Comparison of ENCODE assay signal across 7 mouse cellular contexts in genomic region chr6:114343740-114344139, GRCm38 (mm10). TPM values are rescaled to one million over a fixed set of nuclear protein-coding genes. Genes with fewer than 3 reads are reported as not detected.
DNase-seq lines count a peak whose midpoint lies in the region; ATAC-seq and TF ChIP-seq lines count a peak whose summit lies in the region.

No protein-coding gene starts in this region.

- peak; percentile 13 for DNase-seq in lung, adult 2 months
- no peak for DNase-seq in lung, adult 18-20 months
- peak; percentile 14 to 42 for DNase-seq in adrenal gland, postnatal 36 days
- DNase-seq in embryonic facial prominence, embryonic 10.5 days (ENCODE audit: low spot score) = peak; percentile 45
- peak; percentile 56 to 76 for DNase-seq in layer of hippocampus, adult 2 months (ENCODE audit: low spot score in 2 of 2)
- peak; percentile 86 for DNase-seq in midbrain, embryonic 14.5 days
- peak; percentile 49 for DNase-seq in thymus, postnatal 4 days

- H3K36me3 ChIP-seq in embryonic facial prominence, embryonic 10.5 days (replicated peaks) = no peaks in the 10 kb centered on the region
- no peaks in the 10 kb centered on the region for H3K36me3 ChIP-seq in midbrain, embryonic 14.5 days (ENCODE audit: control insufficient read depth, insufficient read depth, low read length)

- no peak overlapping the region for H3K27ac ChIP-seq in embryonic facial prominence, embryonic 10.5 days (replicated peaks)
- H3K27ac ChIP-seq in layer of hippocampus, adult 2 months = no peak overlapping the region
- no peak overlapping the region for H3K27ac ChIP-seq in midbrain, embryonic 14.5 days (replicated peaks; ENCODE audit: low read depth, low read length)

- WGBS in lung, adult 2 months = 17% methylated on average over 3 of the region's 3 CpGs
- WGBS in embryonic facial prominence, embryonic 10.5 days = 18% methylated on average over 3 of the region's 3 CpGs
- WGBS in midbrain, embryonic 14.5 days = 14% methylated on average over 3 of the region's 3 CpGs

- TF ChIP-seq POLR2A in lung, adult 2 months (IDR thresholded peaks at IDR 0.05; ENCODE audit: borderline replicate concordance, extremely low read depth, low read depth, low read length) = no peak

- H3K9ac ChIP-seq in midbrain, embryonic 14.5 days (replicated peaks; ENCODE audit: low read length) = no peak overlapping the region

- H3K9me3 ChIP-seq in embryonic facial prominence, embryonic 10.5 days = no peaks in the 10 kb centered on the region
- no peaks in the 10 kb centered on the region for H3K9me3 ChIP-seq in midbrain, embryonic 14.5 days (ENCODE audit: control insufficient read depth, low read length)

- TF ChIP-seq CTCF in lung, adult 2 months (IDR thresholded peaks at IDR 0.05; ENCODE audit: insufficient read depth, low read length) = peak; percentile 50; the same call in 1 of the 2 replicates
- TF ChIP-seq CTCF in layer of hippocampus, adult 2 months (conservative IDR thresholded peaks at IDR 0.05) = peak; percentile 94

- H3K4me2 ChIP-seq in midbrain, embryonic 14.5 days (ENCODE audit: low read length) = no peak overlapping the region

- H3K4me1 ChIP-seq in lung, adult 2 months (ENCODE audit: control insufficient read depth, insufficient read depth, low read length) = no peaks in the 10 kb centered on the region
- H3K4me1 ChIP-seq in embryonic facial prominence, embryonic 10.5 days = peaks cover 12% of the 10 kb centered on the region
- H3K4me1 ChIP-seq in midbrain, embryonic 14.5 days (ENCODE audit: control insufficient read depth, insufficient read depth, low read length) = peaks cover 7% of the 10 kb centered on the region; the same call in 1 of the 2 replicates

- no peak; the same call in 1 of the 2 replicates for ATAC-seq in midbrain, embryonic 14.5 days (ENCODE audit: low FRiP score, low TSS enrichment)

- H3K27me3 ChIP-seq in embryonic facial prominence, embryonic 10.5 days (replicated peaks; ENCODE audit: low read depth, poor library complexity, severe bottlenecking) = peaks cover 27% of the 10 kb centered on the region; the same call in 1 of the 2 replicates
- H3K27me3 ChIP-seq in midbrain, embryonic 14.5 days (ENCODE audit: control insufficient read depth, insufficient read depth, low read length) = peaks cover 15% of the 10 kb centered on the region; the same call in 1 of the 2 replicates

- no peak overlapping the region for H3K4me3 ChIP-seq in lung, adult 2 months (replicated peaks; ENCODE audit: extremely low read depth, low read depth, low read length)
- H3K4me3 ChIP-seq in embryonic facial prominence, embryonic 10.5 days = no peak overlapping the region
- H3K4me3 ChIP-seq in layer of hippocampus, adult 2 months = no peak overlapping the region
- no peak overlapping the region for H3K4me3 ChIP-seq in midbrain, embryonic 14.5 days (replicated peaks; ENCODE audit: low read depth, low read length)

RNA-seq across cellular contexts. Expression of gene Hrh1, which starts 54.0 kb away (rescaled TPM):
- 0.32 and 0.66 TPM in 2 replicates for polyA plus RNA-seq in lung, adult 2 months (2012; rRNA removed)
- total RNA-seq in adrenal gland, postnatal 36 days (2021) = 1 to 10 TPM in 1 of 2 experiments, under 1 TPM in 1; 0.56 to 1.9 TPM
- polyA plus RNA-seq in embryonic facial prominence, embryonic 10.5 days (2016; fragmentation: Nextera tagmentation; extraction: Ambion mirVana) = 0.15 and 0.30 TPM in 2 replicates
- 1 to 10 TPM; 4.2 to 5.3 TPM for total RNA-seq in layer of hippocampus, adult 2 months (2021)
- polyA plus RNA-seq in midbrain, embryonic 14.5 days (2014; fragmentation: Nextera tagmentation; extraction: Ambion mirVana) = 0.57 and 0.80 TPM in 2 replicates

Comparison
In these comparisons a context has a peak if more than half of its experiments do, and no peak if none do; other contexts are left out.
1. DNase-seq: peak in lung, adult 2 months (single experiment), adrenal gland, postnatal 36 days (2 of 2), embryonic facial prominence, embryonic 10.5 days (single experiment), layer of hippocampus, adult 2 months (2 of 2), midbrain, embryonic 14.5 days (single experiment) and thymus, postnatal 4 days (single experiment); none in lung, adult 18-20 months (0 of 2).